Mouse (Mus musculus): ENCODE data around the gene Fbn1. TPM values are rescaled to one million over a fixed set of nuclear protein-coding genes. Genes with fewer than 3 reads are reported as not detected.

The Fbn1 gene
- polyA plus RNA-seq, 1 experiment from 2014 or later = 33.6 TPM

DNA sequence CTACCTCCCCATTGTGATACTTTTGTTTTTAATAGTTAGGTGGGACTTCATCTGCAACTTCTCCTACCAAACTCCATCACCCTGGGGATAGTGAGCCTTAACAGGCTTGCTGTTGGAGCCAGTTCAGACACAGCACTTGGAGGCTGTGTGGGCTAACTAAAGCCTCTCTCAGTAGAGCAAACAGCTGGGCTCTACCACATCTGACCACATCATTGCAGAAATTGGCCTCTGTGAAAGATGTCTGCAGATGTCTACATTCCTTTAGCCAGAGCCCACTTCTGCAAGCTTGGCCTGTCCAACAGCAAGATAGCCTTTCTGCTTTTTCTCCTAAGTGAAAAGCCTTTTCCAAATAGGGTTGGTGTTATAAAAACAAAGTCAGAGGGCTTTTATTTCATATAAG lies 23.6 kb downstream of the Fbn1 start:
- H3K9ac ChIP-seq (ENCODE audit: low read length) = no peak overlapping the region
- H3K4me3 ChIP-seq (ENCODE audit: control insufficient read depth in 1 of 2, insufficient read depth in 1 of 2, low read depth in 1 of 2, low read length in 2 of 2) = no peak overlapping the region
- H3K4me1 ChIP-seq (ENCODE audit: control insufficient read depth in 2 of 2, insufficient read depth in 2 of 2, low read length in 2 of 2) = peaks cover 8 to 21% of the 10 kb centered on the region in 2 experiments; a peak in 3 of 4 replicates
- H3K36me3 ChIP-seq (ENCODE audit: control insufficient read depth, insufficient read depth, low read length) = no peaks in the 10 kb centered on the region
- H3K4me2 ChIP-seq (ENCODE audit: low read length) = no peak overlapping the region
- H3K9me3 ChIP-seq (ENCODE audit: control insufficient read depth, low read length) = no peaks in the 10 kb centered on the region
- ATAC-seq (ENCODE audit: insufficient number of reproducible peaks, insufficient read depth, low FRiP score, low read depth) = no peak
- H3K27ac ChIP-seq (replicated peaks in 1 of 2; ENCODE audit: control insufficient read depth in 1 of 2, insufficient read depth in 1 of 2, low read depth in 2 of 2, low read length in 2 of 2) = peak overlapping the region in 1 of 2 experiments; percentile 27; a peak in 1 of 4 replicates
- H3K27me3 ChIP-seq (ENCODE audit: control insufficient read depth, insufficient read depth, low read length) = no peaks in the 10 kb centered on the region

DNA sequence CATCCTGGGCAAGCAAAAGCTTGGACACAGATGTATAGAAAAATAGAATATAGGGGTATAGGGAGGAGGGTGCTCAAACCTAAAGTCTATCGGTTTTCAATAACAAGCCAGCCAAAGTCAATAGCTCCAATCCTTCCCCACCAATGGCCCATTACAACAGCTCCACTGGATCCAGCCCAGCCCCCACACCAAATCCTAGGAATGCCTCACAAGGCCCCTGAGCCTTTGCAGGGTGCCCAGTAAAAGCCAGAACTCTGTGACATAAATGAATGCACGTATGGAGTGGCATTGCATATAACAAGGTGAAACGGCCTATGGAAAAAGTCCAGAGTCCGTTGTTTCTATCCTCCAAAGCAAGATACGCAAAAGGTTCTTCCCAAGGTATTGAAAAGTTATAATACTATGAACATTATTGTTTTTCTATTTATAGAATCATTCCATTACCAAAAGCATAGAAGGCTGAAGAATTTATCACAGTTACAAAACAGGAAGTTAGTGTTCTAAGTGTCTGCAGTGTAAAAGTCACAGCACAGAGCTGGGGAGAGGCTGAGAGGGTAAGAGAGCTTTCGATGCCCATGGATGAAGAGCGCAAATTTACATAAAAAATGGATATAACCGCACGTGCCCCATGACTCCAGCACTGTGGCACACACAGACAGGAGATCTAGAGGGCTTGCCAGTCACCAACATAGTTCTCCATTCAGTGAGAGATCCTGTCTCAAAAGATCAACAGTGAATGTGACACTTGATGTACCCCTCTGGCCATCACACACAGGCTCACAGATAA lies 26.1 kb downstream of the Fbn1 start:
- Histone ChIP-seq H3K4me1 (ENCODE audit: control insufficient read depth in 2 of 2, insufficient read depth in 2 of 2, low read length in 2 of 2) (peaks cover 6 to 21% of the 10 kb centered on the region in 2 experiments; a peak in 2 of 4 replicates), H3K9me3 (ENCODE audit: control insufficient read depth, low read length) (no peaks in the 10 kb centered on the region), H3K36me3 (ENCODE audit: control insufficient read depth, insufficient read depth, low read length) (0 out of 2 replicates have a peak, but pooled peaks cover 6% of the 10 kb centered on the region), H3K27me3 (ENCODE audit: control insufficient read depth, insufficient read depth, low read length) (no peaks in the 10 kb centered on the region), H3K4me3 (ENCODE audit: control insufficient read depth in 1 of 2, insufficient read depth in 1 of 2, low read depth in 1 of 2, low read length in 2 of 2) (no peak overlapping the region), H3K9ac (ENCODE audit: low read length) (no peak overlapping the region), H3K4me2 (ENCODE audit: low read length) (no peak overlapping the region), H3K27ac (replicated peaks in 1 of 2; ENCODE audit: control insufficient read depth in 1 of 2, insufficient read depth in 1 of 2, low read depth in 2 of 2, low read length in 2 of 2) (no peak overlapping the region)
- 86% methylated on average over 9 of the region's 9 CpGs for WGBS
- no peak for ATAC-seq (ENCODE audit: insufficient number of reproducible peaks, insufficient read depth, low FRiP score, low read depth)

DNA sequence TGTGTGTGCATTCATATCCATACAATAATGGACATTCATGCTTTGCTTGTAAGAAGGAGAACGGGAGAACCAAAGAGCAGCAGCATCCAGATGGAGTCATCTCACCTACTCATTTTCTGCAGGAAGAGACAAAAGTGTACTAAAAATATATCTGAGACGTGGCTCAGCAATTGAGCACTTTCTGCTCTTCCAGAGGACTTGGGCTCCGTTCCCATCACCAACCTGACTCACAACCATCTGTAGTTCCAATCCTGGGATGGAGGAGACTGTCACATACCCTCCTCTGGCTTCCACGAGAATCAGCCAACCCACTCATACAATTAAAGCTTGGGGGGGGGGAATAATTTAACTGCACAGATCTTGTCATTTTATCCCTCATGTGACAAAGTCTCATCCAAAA lies 26.7 kb downstream of the Fbn1 start:
- ATAC-seq (ENCODE audit: insufficient number of reproducible peaks, insufficient read depth, low FRiP score, low read depth) = no peak
- H3K9me3 ChIP-seq (ENCODE audit: control insufficient read depth, low read length) = no peaks in the 10 kb centered on the region
- no peak overlapping the region for H3K27ac ChIP-seq (replicated peaks in 1 of 2; ENCODE audit: control insufficient read depth in 1 of 2, insufficient read depth in 1 of 2, low read depth in 2 of 2, low read length in 2 of 2)
- WGBS = 68% methylated on average over 4 of the region's 4 CpGs
- no peak overlapping the region for H3K4me3 ChIP-seq (ENCODE audit: control insufficient read depth in 1 of 2, insufficient read depth in 1 of 2, low read depth in 1 of 2, low read length in 2 of 2)
- H3K4me1 ChIP-seq (ENCODE audit: control insufficient read depth in 2 of 2, insufficient read depth in 2 of 2, low read length in 2 of 2) = peaks cover 10 to 26% of the 10 kb centered on the region in 2 experiments; a peak in 3 of 4 replicates
- H3K9ac ChIP-seq (ENCODE audit: low read length) = no peak overlapping the region
- H3K4me2 ChIP-seq (ENCODE audit: low read length) = no peak overlapping the region
- no peaks in the 10 kb centered on the region for H3K27me3 ChIP-seq (ENCODE audit: control insufficient read depth, insufficient read depth, low read length)
- H3K36me3 ChIP-seq (ENCODE audit: control insufficient read depth, insufficient read depth, low read length) = peaks cover 7% of the 10 kb centered on the region; the same call in 1 of the 2 replicates

DNA sequence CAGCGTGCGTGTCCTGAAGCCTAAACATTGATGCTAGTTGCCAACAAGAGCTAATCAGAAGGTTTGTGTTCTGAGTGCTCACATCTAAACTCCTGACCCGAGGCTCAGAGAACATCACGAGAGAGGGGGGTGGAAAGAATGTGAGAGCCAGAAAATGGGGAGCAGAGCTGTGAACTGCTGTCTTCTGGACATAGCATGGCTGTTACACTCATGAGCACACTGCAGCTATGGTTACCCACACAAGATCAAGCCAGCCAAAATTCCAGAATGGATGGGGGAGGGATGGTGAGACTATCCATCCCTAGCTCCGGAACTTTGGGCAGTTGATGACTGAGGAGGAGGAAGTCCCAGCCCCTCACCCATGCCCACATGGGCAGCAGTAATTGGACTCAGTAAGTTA lies 27.7 kb downstream of the Fbn1 start:
- WGBS = 55% methylated on average over 5 of the region's 5 CpGs
- no peak for ATAC-seq (ENCODE audit: insufficient number of reproducible peaks, insufficient read depth, low FRiP score, low read depth)
- H3K4me1 ChIP-seq (ENCODE audit: control insufficient read depth in 2 of 2, insufficient read depth in 2 of 2, low read length in 2 of 2) = peaks cover 11 to 33% of the 10 kb centered on the region in 2 experiments; a peak in 3 of 4 replicates

DNA sequence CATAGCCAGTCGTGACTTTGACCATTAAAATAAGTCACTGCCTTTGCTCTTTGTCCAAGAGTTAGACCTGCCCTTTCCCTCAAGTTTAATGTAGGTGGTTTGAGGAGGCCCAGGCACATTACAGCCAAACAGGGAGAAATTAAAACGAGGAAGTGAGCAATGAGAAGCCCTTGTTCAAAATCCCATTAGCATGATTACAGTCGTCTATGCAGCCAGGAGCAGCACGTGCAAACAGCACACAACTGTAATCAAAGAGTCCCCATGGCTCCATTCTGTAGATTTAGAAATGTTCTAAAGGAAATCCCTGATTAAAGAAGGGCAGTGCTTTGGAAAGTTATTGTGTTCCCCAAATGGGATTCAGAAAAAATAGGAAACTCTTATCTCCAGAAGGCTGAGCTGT lies 29.1 kb downstream of the Fbn1 start:
- WGBS = 55% methylated on average over 4 of the region's 4 CpGs
- H3K9ac ChIP-seq (ENCODE audit: low read length) = no peak overlapping the region

More for the DNA sequence above, 27.7 kb downstream of the Fbn1 start:
- H3K4me3 ChIP-seq (ENCODE audit: control insufficient read depth in 1 of 2, insufficient read depth in 1 of 2, low read depth in 1 of 2, low read length in 2 of 2) = no peak overlapping the region
- no peak overlapping the region for H3K9ac ChIP-seq (ENCODE audit: low read length)
- H3K27me3 ChIP-seq (ENCODE audit: control insufficient read depth, insufficient read depth, low read length) = no peaks in the 10 kb centered on the region
- H3K4me2 ChIP-seq (ENCODE audit: low read length) = no peak overlapping the region
- H3K36me3 ChIP-seq (ENCODE audit: control insufficient read depth, insufficient read depth, low read length) = peaks cover 7% of the 10 kb centered on the region; the same call in 1 of the 2 replicates
- no peak overlapping the region; a peak in 1 of 4 replicates for H3K27ac ChIP-seq (replicated peaks in 1 of 2; ENCODE audit: control insufficient read depth in 1 of 2, insufficient read depth in 1 of 2, low read depth in 2 of 2, low read length in 2 of 2)
- H3K9me3 ChIP-seq (ENCODE audit: control insufficient read depth, low read length) = no peaks in the 10 kb centered on the region

DNA sequence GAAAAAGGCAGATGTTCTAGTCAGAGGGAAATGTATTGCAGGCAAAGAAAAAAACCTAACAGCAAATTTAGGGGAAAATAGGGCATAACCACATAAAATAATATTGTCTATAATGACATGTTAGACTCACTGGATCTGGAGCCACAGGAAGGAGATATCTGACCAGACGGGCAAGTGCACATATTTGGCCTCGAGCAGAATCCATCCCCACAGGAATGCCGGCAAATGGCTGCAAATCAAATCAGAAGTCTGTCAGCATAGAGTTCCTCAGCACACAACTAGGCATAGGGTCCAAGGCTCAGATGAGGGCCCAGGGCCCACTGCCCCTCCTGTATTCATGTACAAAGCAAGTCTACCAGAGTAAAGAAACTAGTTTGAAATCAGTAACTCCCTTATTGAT lies 30.4 kb downstream of the Fbn1 start:
- no peak for ATAC-seq (ENCODE audit: insufficient number of reproducible peaks, insufficient read depth, low FRiP score, low read depth)
- no peak overlapping the region for H3K9ac ChIP-seq (ENCODE audit: low read length)
- H3K27me3 ChIP-seq (ENCODE audit: control insufficient read depth, insufficient read depth, low read length) = no peaks in the 10 kb centered on the region
- WGBS = 58% methylated on average over 3 of the region's 3 CpGs
- H3K36me3 ChIP-seq (ENCODE audit: control insufficient read depth, insufficient read depth, low read length) = peaks cover 7% of the 10 kb centered on the region; the same call in 1 of the 2 replicates
- no peak overlapping the region; a peak in 1 of 4 replicates for H3K27ac ChIP-seq (replicated peaks in 1 of 2; ENCODE audit: control insufficient read depth in 1 of 2, insufficient read depth in 1 of 2, low read depth in 2 of 2, low read length in 2 of 2)
- no peak overlapping the region for H3K4me3 ChIP-seq (ENCODE audit: control insufficient read depth in 1 of 2, insufficient read depth in 1 of 2, low read depth in 1 of 2, low read length in 2 of 2)
- no peak overlapping the region for H3K4me2 ChIP-seq (ENCODE audit: low read length)
- no peaks in the 10 kb centered on the region for H3K9me3 ChIP-seq (ENCODE audit: control insufficient read depth, low read length)
- H3K4me1 ChIP-seq (ENCODE audit: control insufficient read depth in 2 of 2, insufficient read depth in 2 of 2, low read length in 2 of 2) = peaks cover 12 to 43% of the 10 kb centered on the region in 2 experiments

More for the DNA sequence above, 29.1 kb downstream of the Fbn1 start:
- no peaks in the 10 kb centered on the region for H3K27me3 ChIP-seq (ENCODE audit: control insufficient read depth, insufficient read depth, low read length)
- H3K4me3 ChIP-seq (ENCODE audit: control insufficient read depth in 1 of 2, insufficient read depth in 1 of 2, low read depth in 1 of 2, low read length in 2 of 2) = no peak overlapping the region
- no peak overlapping the region for H3K4me2 ChIP-seq (ENCODE audit: low read length)
- H3K4me1 ChIP-seq (ENCODE audit: control insufficient read depth in 2 of 2, insufficient read depth in 2 of 2, low read length in 2 of 2) = peaks cover 9 to 37% of the 10 kb centered on the region in 2 experiments
- H3K9me3 ChIP-seq (ENCODE audit: control insufficient read depth, low read length) = no peaks in the 10 kb centered on the region
- ATAC-seq (ENCODE audit: insufficient number of reproducible peaks, insufficient read depth, low FRiP score, low read depth) = no peak
- no peak overlapping the region for H3K27ac ChIP-seq (replicated peaks in 1 of 2; ENCODE audit: control insufficient read depth in 1 of 2, insufficient read depth in 1 of 2, low read depth in 2 of 2, low read length in 2 of 2)
- H3K36me3 ChIP-seq (ENCODE audit: control insufficient read depth, insufficient read depth, low read length) = peaks cover 7% of the 10 kb centered on the region; the same call in 1 of the 2 replicates

DNA sequence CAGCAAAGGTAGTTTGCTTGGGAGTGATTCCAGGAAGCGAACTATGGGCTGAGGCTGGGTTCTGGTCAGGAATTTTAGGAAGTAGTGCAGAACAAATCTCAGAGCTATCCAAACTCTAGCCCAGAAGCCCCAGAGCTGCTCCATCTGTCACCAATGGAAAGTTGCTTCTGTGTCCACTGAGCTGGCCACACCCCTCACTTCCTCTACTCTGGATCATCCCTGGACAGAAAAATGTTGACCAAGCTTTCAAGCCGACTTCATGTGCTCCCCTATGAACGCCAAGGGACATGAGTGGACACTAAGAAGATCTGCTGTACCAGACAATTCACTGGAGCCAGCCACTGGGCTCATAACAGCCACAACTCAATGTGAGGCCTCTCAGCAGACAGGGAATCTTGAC lies 31.6 kb downstream of the Fbn1 start:
- no peaks in the 10 kb centered on the region for H3K27me3 ChIP-seq (ENCODE audit: control insufficient read depth, insufficient read depth, low read length)
- no peak overlapping the region for H3K9ac ChIP-seq (ENCODE audit: low read length)
- ATAC-seq (ENCODE audit: insufficient number of reproducible peaks, insufficient read depth, low FRiP score, low read depth) = no peak
- H3K4me2 ChIP-seq (ENCODE audit: low read length) = no peak overlapping the region
- H3K36me3 ChIP-seq (ENCODE audit: control insufficient read depth, insufficient read depth, low read length) = peaks cover 7% of the 10 kb centered on the region; the same call in 1 of the 2 replicates
- no peak overlapping the region for H3K4me3 ChIP-seq (ENCODE audit: control insufficient read depth in 1 of 2, insufficient read depth in 1 of 2, low read depth in 1 of 2, low read length in 2 of 2)
- 37% methylated on average over 3 of the region's 3 CpGs for WGBS
- H3K9me3 ChIP-seq (ENCODE audit: control insufficient read depth, low read length) = no peaks in the 10 kb centered on the region
- peaks cover 16 to 46% of the 10 kb centered on the region in 2 experiments for H3K4me1 ChIP-seq (ENCODE audit: control insufficient read depth in 2 of 2, insufficient read depth in 2 of 2, low read length in 2 of 2)
- peak overlapping the region; percentile 22 to 25; a peak in 2 of 4 replicates for H3K27ac ChIP-seq (replicated peaks in 1 of 2; ENCODE audit: control insufficient read depth in 1 of 2, insufficient read depth in 1 of 2, low read depth in 2 of 2, low read length in 2 of 2)
